Comparison of ENCODE assay signal across 8 mouse cellular contexts in genomic region chr12:10390671-10391441, GRCm38 (mm10). TPM values are rescaled to one million over a fixed set of nuclear protein-coding genes. Genes with fewer than 3 reads are reported as not detected.
DNase-seq lines count a peak whose midpoint lies in the region; ATAC-seq and TF ChIP-seq lines count a peak whose summit lies in the region.

Gene Rdh14, plus strand, starts transcription at chr12:10390772.

- no peaks in the 10 kb centered on the region for H3K36me3 ChIP-seq in ES-Bruce4 (ENCODE audit: control insufficient read depth, insufficient read depth, low read length, poor library complexity, severe bottlenecking)
- H3K36me3 ChIP-seq in forebrain, embryonic 14.5 days (ENCODE audit: control insufficient read depth, insufficient read depth, low read length), result 0 out of 2 replicates have a peak, but pooled peaks cover 8% of the 10 kb centered on the region
- peaks cover 7% of the 10 kb centered on the region for H3K36me3 ChIP-seq in neural tube, embryonic 15.5 days

- under 1% methylated on average over 47 of the region's 53 CpGs for WGBS in forebrain, embryonic 14.5 days
- under 1% methylated on average over 53 of the region's 53 CpGs for WGBS in neural tube, embryonic 15.5 days

- no peak for TF ChIP-seq POLR2A in ES-Bruce4 (IDR thresholded peaks at IDR 0.05; ENCODE audit: insufficient read depth, low read length)

- peak; percentile 15 for TF ChIP-seq CTCF in ES-Bruce4 (IDR thresholded peaks at IDR 0.05; ENCODE audit: low read depth, low read length)

- peak; percentile 96 for DNase-seq in cerebellum, adult 11 months
- DNase-seq in forebrain, embryonic 14.5 days (ENCODE audit: low spot score), result peak; percentile 95
- peak; percentile 96 for DNase-seq in heart, postnatal 14 days
- peak; percentile 98 for DNase-seq in layer of hippocampus, adult 11-12 months (ENCODE audit: low spot score)
- peak; percentile 96 to 97 for DNase-seq in lung, adult 18-20 months
- peak; percentile 93 for DNase-seq in testis, postnatal 14 days (ENCODE audit: low spot score)

- H3K4me1 ChIP-seq in ES-Bruce4 (ENCODE audit: control insufficient read depth, insufficient read depth, low read length), result no peaks in the 10 kb centered on the region
- peaks cover 6% of the 10 kb centered on the region; the same call in 1 of the 2 replicates for H3K4me1 ChIP-seq in forebrain, embryonic 14.5 days (ENCODE audit: control insufficient read depth, insufficient read depth, low read length)
- peaks cover 9% of the 10 kb centered on the region for H3K4me1 ChIP-seq in neural tube, embryonic 15.5 days

- no peak within 1 kb of the TSS; the same call in 1 of the 2 replicates for H3K27ac ChIP-seq in ES-Bruce4 (ENCODE audit: insufficient read depth, low read length)
- H3K27ac ChIP-seq in forebrain, embryonic 14.5 days (ENCODE audit: low read depth, low read length), result peak within 1 kb of the TSS; percentile 81
- H3K27ac ChIP-seq in neural tube, embryonic 15.5 days (replicated peaks), result peak within 1 kb of the TSS; percentile 94

- H3K27me3 ChIP-seq in ES-Bruce4 (ENCODE audit: control insufficient read depth, insufficient read depth, low read length, poor library complexity, severe bottlenecking), result no peaks in the 10 kb centered on the region
- no peaks in the 10 kb centered on the region for H3K27me3 ChIP-seq in forebrain, embryonic 14.5 days (replicated peaks; ENCODE audit: control insufficient read depth, insufficient read depth, low read length)
- no peaks in the 10 kb centered on the region for H3K27me3 ChIP-seq in neural tube, embryonic 15.5 days (replicated peaks)

- intact Hi-C loops in heart, postnatal 14 days (cut with DNase I), result loop anchor here (2.0 to 5.0 kb wide), 2 partner anchors 46 to 1359 kb away; no protein-coding TSS in a partner anchor

- peak within 1 kb of the TSS; percentile 92 for H3K4me3 ChIP-seq in ES-Bruce4 (ENCODE audit: low read depth, low read length)
- H3K4me3 ChIP-seq in forebrain, embryonic 14.5 days (ENCODE audit: low read depth, low read length), result peak within 1 kb of the TSS; percentile 79
- peak within 1 kb of the TSS; percentile 91 for H3K4me3 ChIP-seq in neural tube, embryonic 15.5 days (replicated peaks)

- peak within 1 kb of the TSS; percentile 83 for H3K9ac ChIP-seq in ES-Bruce4 (ENCODE audit: low read depth, poor library complexity, severe bottlenecking)
- H3K9ac ChIP-seq in forebrain, embryonic 14.5 days (ENCODE audit: low read length), result peak within 1 kb of the TSS; percentile 94
- H3K9ac ChIP-seq in neural tube, embryonic 15.5 days (replicated peaks), result peak within 1 kb of the TSS; percentile 90

- H3K4me2 ChIP-seq in forebrain, embryonic 14.5 days (ENCODE audit: low read length), result peak within 1 kb of the TSS; percentile 72
- H3K4me2 ChIP-seq in neural tube, embryonic 15.5 days, result peak within 1 kb of the TSS; percentile 77

- H3K9me3 ChIP-seq in ES-Bruce4 (replicated peaks; ENCODE audit: control insufficient read depth, insufficient read depth, low read length, poor library complexity, severe bottlenecking), result no peaks in the 10 kb centered on the region
- no peaks in the 10 kb centered on the region for H3K9me3 ChIP-seq in forebrain, embryonic 14.5 days (replicated peaks; ENCODE audit: control insufficient read depth, low read length)
- no peaks in the 10 kb centered on the region for H3K9me3 ChIP-seq in neural tube, embryonic 15.5 days (replicated peaks)

- ATAC-seq in forebrain, embryonic 14.5 days, result peak; percentile 99
- peak; percentile 99 for ATAC-seq in neural tube, embryonic 15.5 days (ENCODE audit: low FRiP score)

- TF ChIP-seq EP300 in ES-Bruce4 (IDR thresholded peaks at IDR 0.05; ENCODE audit: insufficient read depth, low read depth, low read length), result no peak

RNA-seq across cellular contexts. Expression of gene Rdh14, which starts in this region (rescaled TPM):
- polyA plus RNA-seq in ES-Bruce4 (2011; ENCODE audit: insufficient read depth, insufficient read length, low read depth, missing spikeins), result 7.7 and 8.4 TPM in 2 replicates
- polyA plus RNA-seq in forebrain, embryonic 14.5 days (2014; fragmentation: Nextera tagmentation; extraction: Ambion mirVana), result 36.8 and 39.3 TPM in 2 replicates
- 10 to 100 TPM; 45.8 to 46.9 TPM for total RNA-seq in heart, postnatal 14 days (2021)
- polyA plus RNA-seq in neural tube, embryonic 15.5 days (2015; fragmentation: Nextera tagmentation; extraction: Ambion mirVana), result 46.2 and 47.9 TPM in 2 replicates
